Comparison of ENCODE assay signal across 8 mouse cellular contexts in the genomic region with DNA sequence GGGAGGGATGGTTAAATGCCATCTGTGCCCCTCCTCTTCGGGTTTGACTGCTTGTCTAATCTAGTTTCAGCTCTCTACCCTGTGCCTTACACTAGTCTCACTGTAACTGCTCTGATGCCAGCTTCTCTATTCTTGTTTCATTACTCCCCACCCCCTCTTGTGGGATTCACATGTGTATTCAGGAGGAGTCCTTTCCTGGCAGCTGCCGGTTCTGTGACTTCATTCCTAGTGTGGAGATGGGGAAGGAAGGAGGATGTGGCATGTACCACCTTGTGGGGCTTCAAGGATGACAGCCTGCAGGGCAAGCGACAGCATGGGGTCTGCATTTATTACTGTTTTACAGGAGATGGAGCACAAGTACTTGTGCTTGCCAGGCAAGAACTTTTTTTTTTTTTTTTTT. TPM values are rescaled to one million over a fixed set of nuclear protein-coding genes. Genes with fewer than 3 reads are reported as not detected.
DNase-seq lines count a peak whose midpoint lies in the region; ATAC-seq and TF ChIP-seq lines count a peak whose summit lies in the region.

No protein-coding gene starts in this region.

- no peaks in the 10 kb centered on the region for H3K9me3 ChIP-seq in lung, embryonic 14.5 days (ENCODE audit: low read depth, low read length)
- no peaks in the 10 kb centered on the region for H3K9me3 ChIP-seq in limb, embryonic 13.5 days
- no peaks in the 10 kb centered on the region for H3K9me3 ChIP-seq in neural tube, embryonic 15.5 days (replicated peaks)

- peak overlapping the region; percentile 33; the same call in 1 of the 2 replicates for H3K27ac ChIP-seq in lung, embryonic 14.5 days (ENCODE audit: low read depth)
- no peak overlapping the region for H3K27ac ChIP-seq in limb, embryonic 13.5 days
- H3K27ac ChIP-seq in neural tube, embryonic 15.5 days (replicated peaks): no peak overlapping the region

- peaks cover 30% of the 10 kb centered on the region for H3K36me3 ChIP-seq in lung, embryonic 14.5 days (ENCODE audit: insufficient read depth)
- H3K36me3 ChIP-seq in limb, embryonic 13.5 days: peaks cover 43% of the 10 kb centered on the region
- H3K36me3 ChIP-seq in neural tube, embryonic 15.5 days: peaks cover 27% of the 10 kb centered on the region

- peak overlapping the region; percentile 70 for H3K4me2 ChIP-seq in lung, embryonic 14.5 days
- H3K4me2 ChIP-seq in limb, embryonic 13.5 days (replicated peaks): peak overlapping the region; percentile 94
- H3K4me2 ChIP-seq in neural tube, embryonic 15.5 days: peak overlapping the region; percentile 98

- no peaks in the 10 kb centered on the region for H3K27me3 ChIP-seq in lung, embryonic 14.5 days (ENCODE audit: insufficient read depth, low read length)
- no peaks in the 10 kb centered on the region for H3K27me3 ChIP-seq in limb, embryonic 13.5 days
- H3K27me3 ChIP-seq in neural tube, embryonic 15.5 days (replicated peaks): no peaks in the 10 kb centered on the region

- 0 out of 2 replicates have a peak, but pooled peaks have one; percentile 8 for TF ChIP-seq CTCF in lung, embryonic 14.5 days (IDR thresholded peaks at IDR 0.05; ENCODE audit: low read depth)

- 67% methylated on average over 3 of the region's 3 CpGs for WGBS in lung, embryonic 14.5 days
- 82% methylated on average over 3 of the region's 3 CpGs for WGBS in limb, embryonic 13.5 days
- 48% methylated on average over 3 of the region's 3 CpGs for WGBS in neural tube, embryonic 15.5 days

- peak; percentile 60 for DNase-seq in cerebellum, adult 9-10 months
- DNase-seq in cerebellum, postnatal 36 days: no peak
- no peak for DNase-seq in lung, embryonic 14.5 days
- no peak for DNase-seq in lung, postnatal 36 days
- no peak for DNase-seq in yolk sac, embryonic 10.5 days (ENCODE audit: low spot score)
- no peak for DNase-seq in left cerebral cortex, adult 8-10 months (ENCODE audit: low spot score in 2 of 2)

- no peak for ATAC-seq in lung, embryonic 14.5 days (ENCODE audit: insufficient read depth)
- ATAC-seq in limb, embryonic 13.5 days (ENCODE audit: low FRiP score, low read depth): no peak
- no peak for ATAC-seq in neural tube, embryonic 15.5 days (ENCODE audit: low FRiP score)

- peak overlapping the region; percentile 5; the same call in 1 of the 2 replicates for H3K4me3 ChIP-seq in lung, embryonic 14.5 days (ENCODE audit: low read depth, low read length)
- peak overlapping the region; percentile 79; the same call in 1 of the 2 replicates for H3K4me3 ChIP-seq in limb, embryonic 13.5 days
- H3K4me3 ChIP-seq in neural tube, embryonic 15.5 days (replicated peaks): 0 out of 2 replicates have a peak overlapping the region, but pooled peaks have one; percentile 56

- no peaks in the 10 kb centered on the region for H3K4me1 ChIP-seq in lung, embryonic 14.5 days (ENCODE audit: insufficient read depth)
- peaks cover 25% of the 10 kb centered on the region for H3K4me1 ChIP-seq in limb, embryonic 13.5 days
- peaks cover 37% of the 10 kb centered on the region for H3K4me1 ChIP-seq in neural tube, embryonic 15.5 days

- no peak overlapping the region for H3K9ac ChIP-seq in lung, embryonic 14.5 days
- H3K9ac ChIP-seq in limb, embryonic 13.5 days: peak overlapping the region; percentile 93
- no peak overlapping the region for H3K9ac ChIP-seq in neural tube, embryonic 15.5 days (replicated peaks)

RNA-seq across cellular contexts. Expression of gene Gm45799, which starts 1.6 kb away (rescaled TPM):
- 22.9 and 31.9 TPM in 2 replicates for polyA plus RNA-seq in lung, embryonic 14.5 days (2014; fragmentation: Nextera tagmentation; extraction: Ambion mirVana)
- polyA plus RNA-seq in limb, embryonic 13.5 days (2015; fragmentation: Nextera tagmentation; extraction: Ambion mirVana): 23.7 and 28.5 TPM in 2 replicates
- 16.4 and 16.6 TPM in 2 replicates for polyA plus RNA-seq in neural tube, embryonic 15.5 days (2015; fragmentation: Nextera tagmentation; extraction: Ambion mirVana)
- total RNA-seq in left cerebral cortex, adult 8-10 months (2022): 10 to 100 TPM in 2 of 4 experiments, 1 to 10 TPM in 2; 9.3 to 13.0 (median 11.2) TPM

RNA-seq across cellular contexts. Expression of gene Arfip2, which starts 1.7 kb away (rescaled TPM):
- polyA plus RNA-seq in lung, embryonic 14.5 days (2014; fragmentation: Nextera tagmentation; extraction: Ambion mirVana): 84.1 and 84.2 TPM in 2 replicates
- 82.4 and 97.0 TPM in 2 replicates for polyA plus RNA-seq in limb, embryonic 13.5 days (2015; fragmentation: Nextera tagmentation; extraction: Ambion mirVana)
- polyA plus RNA-seq in neural tube, embryonic 15.5 days (2015; fragmentation: Nextera tagmentation; extraction: Ambion mirVana): 82.0 and 89.0 TPM in 2 replicates
- 100 to 1,000 TPM in 1 of 4 experiments, 10 to 100 TPM in 3; 84.6 to 108 (median 91.6) TPM for total RNA-seq in left cerebral cortex, adult 8-10 months (2022)

RNA-seq across cellular contexts. Expression of gene Timm10b, which starts 2.1 kb away (rescaled TPM):
- 200 and 201 TPM in 2 replicates for polyA plus RNA-seq in lung, embryonic 14.5 days (2014; fragmentation: Nextera tagmentation; extraction: Ambion mirVana)
- 182 and 195 TPM in 2 replicates for polyA plus RNA-seq in limb, embryonic 13.5 days (2015; fragmentation: Nextera tagmentation; extraction: Ambion mirVana)
- polyA plus RNA-seq in neural tube, embryonic 15.5 days (2015; fragmentation: Nextera tagmentation; extraction: Ambion mirVana): 163 and 179 TPM in 2 replicates
- total RNA-seq in left cerebral cortex, adult 8-10 months (2022): 10 to 100 TPM; 63.0 to 74.1 (median 68.2) TPM

RNA-seq across cellular contexts. Expression of gene Trim3, which starts 8.6 kb away (rescaled TPM):
- polyA plus RNA-seq in lung, embryonic 14.5 days (2014; fragmentation: Nextera tagmentation; extraction: Ambion mirVana): 43.8 and 45.3 TPM in 2 replicates
- polyA plus RNA-seq in limb, embryonic 13.5 days (2015; fragmentation: Nextera tagmentation; extraction: Ambion mirVana): 36.9 and 38.0 TPM in 2 replicates
- 91.6 and 107 TPM in 2 replicates for polyA plus RNA-seq in neural tube, embryonic 15.5 days (2015; fragmentation: Nextera tagmentation; extraction: Ambion mirVana)
- 100 to 1,000 TPM; 137 to 154 (median 148) TPM for total RNA-seq in left cerebral cortex, adult 8-10 months (2022)

RNA-seq across cellular contexts. Expression of gene Dnhd1, which starts 8.7 kb away (rescaled TPM):
- 0.84 and 1.0 TPM in 2 replicates for polyA plus RNA-seq in lung, embryonic 14.5 days (2014; fragmentation: Nextera tagmentation; extraction: Ambion mirVana)
- polyA plus RNA-seq in limb, embryonic 13.5 days (2015; fragmentation: Nextera tagmentation; extraction: Ambion mirVana): 1.7 and 1.9 TPM in 2 replicates
- 1.3 and 1.9 TPM in 2 replicates for polyA plus RNA-seq in neural tube, embryonic 15.5 days (2015; fragmentation: Nextera tagmentation; extraction: Ambion mirVana)
- 1 to 10 TPM; 4.8 to 6.3 (median 5.7) TPM for total RNA-seq in left cerebral cortex, adult 8-10 months (2022)

Comparison
In these comparisons a context has a peak if more than half of its experiments do, and no peak if none do; other contexts are left out.
1. H3K4me3 ChIP-seq: peak in every context shown above with its lines; median percentile 79 in limb, embryonic 13.5 days; 56 in neural tube, embryonic 15.5 days; 5 in lung, embryonic 14.5 days.